Mouse (Mus musculus) thymus, adult 2 months (tissue): ENCODE measurements around the gene Ankrd42. TPM values are rescaled to one million over a fixed set of nuclear protein-coding genes. Genes with fewer than 3 reads are reported as not detected.
A peak's percentile ranks its signal among the peaks of the same experiment; 100 is the strongest.

Source experiments
- DNase-seq: peaks from one replicate; pipeline ENCODE4 v3.0.0; 2021
- H3K27ac ChIP-seq: fragments of 200-500 bp; 2 replicates; pipeline ENCODE4 v1.5.1; 2012; ENCODE audit warnings: low read length, control low read depth; ENCODE audit not compliant: control insufficient read depth, insufficient read depth
- H3K27me3 ChIP-seq: fragments of 200-500 bp; 2 replicates; pipeline ENCODE4 v1.6.1; 2012; ENCODE audit warnings: mild to moderate bottlenecking, low read length, moderate library complexity, mixed read lengths; ENCODE audit not compliant: control insufficient read depth, insufficient read depth
- H3K36me3 ChIP-seq: fragments of 200-500 bp; 2 replicates; pipeline ENCODE4 v1.6.1; 2012; ENCODE audit warnings: mild to moderate bottlenecking, low read length, moderate library complexity; ENCODE audit not compliant: control insufficient read depth, insufficient read depth
- H3K4me1 ChIP-seq: fragments of 200-500 bp; replicated peaks from 2 replicates; pipeline ENCODE4 v1.6.1; 2012; ENCODE audit warnings: low read length; ENCODE audit not compliant: control insufficient read depth, insufficient read depth
- H3K4me3 ChIP-seq: fragments of 200-500 bp; 2 replicates; pipeline ENCODE4 v1.5.1; 2012; ENCODE audit warnings: mild to moderate bottlenecking, low read length, control low read depth, moderate library complexity; ENCODE audit not compliant: control insufficient read depth, insufficient read depth
- CTCF ChIP-seq: fragments of 200-500 bp; IDR thresholded peaks from 2 replicates; pipeline ENCODE4 v1.5.1; 2012; ENCODE audit warnings: mild to moderate bottlenecking, control low read depth, low read length, moderate library complexity, borderline replicate concordance; ENCODE audit not compliant: control insufficient read depth, poor library complexity, insufficient read depth; ENCODE audit errors: extremely low read depth
- POLR2A ChIP-seq: fragments of 200-500 bp; IDR thresholded peaks from 2 replicates; pipeline ENCODE4 v1.6.1; 2012; ENCODE audit warnings: mild to moderate bottlenecking, low read length, control low read depth, moderate library complexity; ENCODE audit not compliant: control insufficient read depth, poor library complexity, insufficient read depth; ENCODE audit errors: extremely low read depth
- WGBS: fragments of 180-500 bp; shearing (Covaris S2); methylation state at CpG from one replicate; pipeline ENCODE4 v1.1.7; 2018; 5-methylcytosine and 5-hydroxymethylcytosine counted together
- polyA plus RNA-seq: library from polyadenylated mRNA; depleted of rRNA; stranded (reverse); fragments of >200 nt; gene quantifications from 2 replicates; pipeline ENCODE4 v1.2.3, GENCODE M21; 2012

The Ankrd42 gene
- polyA plus RNA-seq, 1 experiment, result 0.39 TPM

DNA sequence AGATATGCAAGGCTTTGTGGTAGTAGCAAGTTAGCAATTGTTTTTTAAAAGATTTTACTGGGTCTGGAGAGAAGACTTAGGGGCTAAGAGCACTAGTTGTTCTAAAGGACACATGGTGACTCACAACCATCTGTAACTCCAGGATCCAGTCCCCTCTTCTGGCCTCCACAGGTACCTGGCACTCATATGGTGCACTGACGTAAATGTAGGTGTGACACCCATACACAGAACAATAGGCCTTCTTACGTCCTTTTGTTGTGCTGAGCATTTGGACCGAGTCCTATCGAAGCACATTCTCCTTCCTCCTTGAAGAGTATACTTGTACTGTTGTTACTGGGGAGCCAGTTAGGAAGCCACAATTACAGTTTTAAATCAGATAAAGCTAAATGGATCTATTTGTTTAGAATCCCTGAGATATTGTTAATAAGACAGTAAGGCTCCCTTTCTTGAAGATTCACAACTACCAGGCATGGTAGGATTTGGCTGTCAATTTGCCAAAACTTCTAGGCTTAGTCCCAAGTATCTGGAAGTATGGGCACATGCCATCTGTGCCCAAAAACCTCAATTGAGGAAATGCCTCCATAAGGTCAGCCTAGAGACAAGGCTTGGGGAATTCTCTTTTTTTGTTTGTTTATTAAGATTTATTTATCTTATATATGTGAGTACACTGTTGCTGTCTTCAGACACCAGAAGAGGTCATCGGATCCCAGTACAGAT, 56.3 kb downstream of the Ankrd42 start:
- Histone ChIP-seq H3K27ac (no peak overlapping the region), H3K4me3 (no peak overlapping the region)
- 96% methylated on average over 5 of the region's 5 CpGs for WGBS

DNA sequence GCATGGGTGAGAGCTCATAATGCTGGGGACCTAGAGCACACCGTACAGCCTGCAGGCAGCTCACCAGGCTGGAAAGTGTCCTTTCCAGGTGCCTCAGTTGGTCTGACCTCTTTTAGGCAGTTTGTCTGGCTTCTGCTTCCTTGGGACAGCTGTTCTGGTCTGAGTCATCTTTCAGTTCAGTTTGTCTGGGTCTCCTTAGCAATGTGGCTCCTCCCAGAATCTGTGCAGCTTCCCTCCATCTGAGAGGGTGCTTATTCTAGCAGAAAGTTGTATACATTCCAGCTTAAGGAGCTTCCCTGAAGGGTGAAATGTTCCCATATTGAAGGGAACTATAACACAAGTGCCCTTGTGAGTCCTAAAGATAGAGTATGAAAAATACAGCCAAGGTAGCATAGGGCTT, 70.2 kb downstream of the Ankrd42 start:
- Histone ChIP-seq H3K27me3 (no peaks in the 10 kb centered on the region), H3K27ac (no peak overlapping the region), H3K36me3 (no peaks in the 10 kb centered on the region), H3K4me1 (no peaks in the 10 kb centered on the region), H3K4me3 (no peak overlapping the region)
- DNase-seq, result no peak
- 97% methylated on average over 1 of the region's 1 CpGs for WGBS
- TF ChIP-seq POLR2A (no peak), CTCF (no peak)

More for the DNA sequence above, 56.3 kb downstream of the Ankrd42 start:
- H3K27me3 ChIP-seq, result no peaks in the 10 kb centered on the region
- no peaks in the 10 kb centered on the region for H3K36me3 ChIP-seq
- DNase-seq, result no peak
- TF ChIP-seq CTCF (no peak), POLR2A (no peak)
- no peaks in the 10 kb centered on the region for H3K4me1 ChIP-seq

DNA sequence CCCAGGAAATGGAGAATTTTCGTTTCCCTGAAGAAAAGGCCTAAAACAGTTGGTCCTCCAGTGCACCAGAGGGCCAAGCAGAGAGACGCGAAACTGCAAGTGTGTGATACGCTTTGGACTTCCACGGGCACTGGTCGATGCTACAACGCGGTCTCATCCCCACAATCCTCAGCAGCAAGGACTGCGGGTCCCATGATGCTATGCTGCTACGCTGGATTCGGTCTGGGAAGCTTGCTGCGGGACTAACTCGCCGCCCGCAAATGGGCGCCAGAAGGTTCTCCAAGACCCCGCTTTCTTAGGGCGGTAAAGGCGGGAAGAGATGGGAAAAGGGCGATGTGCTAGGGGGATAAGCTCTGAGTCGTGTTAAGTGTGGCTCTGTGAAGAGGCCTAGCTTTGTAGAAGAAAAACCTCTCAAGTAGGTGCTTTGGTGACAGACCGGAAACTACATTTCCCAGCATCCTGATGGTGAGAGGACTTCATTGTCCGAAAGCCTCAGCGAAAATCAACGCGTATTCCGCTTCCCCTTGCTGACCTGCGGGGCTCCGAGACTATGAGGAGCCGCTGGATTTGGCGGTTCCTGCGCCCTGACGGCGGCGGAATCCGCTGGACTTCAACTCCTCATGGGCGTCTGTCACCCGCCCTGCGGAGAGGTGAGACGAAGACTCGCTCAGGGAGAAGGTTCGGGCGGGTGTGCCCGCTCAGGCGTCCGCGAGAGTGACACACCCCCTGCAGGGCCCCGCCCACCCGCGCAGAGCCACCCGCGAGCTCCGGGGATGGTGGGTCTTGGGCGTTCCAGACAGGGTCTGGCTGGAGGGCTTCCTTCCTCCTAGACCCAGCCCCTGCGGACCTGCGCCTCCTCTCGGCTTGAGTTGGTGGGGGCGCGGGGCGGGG, 75.7 kb downstream of the Ankrd42 start, which contains the start of gene Ccdc90b:
Gene Ccdc90b, plus strand, starts transcription at position 164 of the 891 bp plus-strand sequence.
- H3K4me1 ChIP-seq, result no peaks in the 10 kb centered on the region
- peak; percentile 82 for DNase-seq
- 4% methylated on average over 60 of the region's 60 CpGs for WGBS
- no peaks in the 10 kb centered on the region for H3K27me3 ChIP-seq
- peak within 1 kb of the TSS; percentile 54 for H3K27ac ChIP-seq
- TF ChIP-seq CTCF, result peak; percentile 26; the same call in 1 of the 2 replicates
- peak; percentile 26; the same call in 1 of the 2 replicates for TF ChIP-seq POLR2A
- H3K36me3 ChIP-seq, result no peaks in the 10 kb centered on the region
- peak within 1 kb of the TSS; percentile 72 for H3K4me3 ChIP-seq

DNA sequence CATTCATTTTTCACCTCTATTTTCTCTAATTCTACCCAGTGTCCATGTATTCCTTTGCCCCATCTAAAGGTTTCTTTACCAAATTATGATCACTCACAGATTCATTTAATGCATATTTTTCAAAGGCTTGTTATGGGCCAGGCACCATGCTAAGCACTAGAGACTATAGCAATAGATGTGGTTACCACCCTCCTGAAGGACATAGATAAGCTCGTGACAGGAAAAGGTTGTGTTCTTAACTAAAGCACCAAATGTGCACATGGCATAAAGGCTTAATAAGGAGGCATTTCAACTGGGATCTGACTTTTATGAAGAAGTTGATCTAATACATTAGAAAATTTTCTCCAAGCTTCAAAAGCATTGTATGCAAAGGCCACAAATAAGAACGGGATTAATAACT, 78.2 kb downstream of the Ankrd42 start:
- H3K27ac ChIP-seq, result no peak overlapping the region
- H3K36me3 ChIP-seq, result no peaks in the 10 kb centered on the region
- no peak for DNase-seq
- H3K4me1 ChIP-seq, result no peaks in the 10 kb centered on the region
- no peak for TF ChIP-seq CTCF
- 72% methylated on average over 2 of the region's 2 CpGs for WGBS
- no peak overlapping the region for H3K4me3 ChIP-seq
- H3K27me3 ChIP-seq, result no peaks in the 10 kb centered on the region

DNA sequence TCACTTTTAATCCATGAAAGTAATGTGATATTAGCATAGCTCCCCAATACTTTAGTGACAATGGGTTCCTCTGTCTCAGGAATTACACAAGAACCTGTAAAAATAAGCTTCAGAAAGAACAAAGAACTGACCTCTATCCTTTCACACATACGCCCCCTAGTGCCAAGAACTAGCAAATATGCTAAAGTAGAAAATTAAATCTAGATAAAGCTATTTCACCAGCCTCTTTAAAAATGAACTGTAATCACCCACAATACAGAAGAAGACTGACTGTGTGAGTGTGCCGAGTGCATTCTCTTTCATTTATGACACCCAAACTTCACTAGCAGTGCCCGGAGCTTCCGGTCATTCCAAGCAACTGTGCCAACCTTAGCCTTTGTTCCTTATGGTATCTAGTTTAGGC, 86.0 kb downstream of the Ankrd42 start:
- 50% methylated on average over 4 of the region's 4 CpGs for WGBS
- H3K27ac ChIP-seq, result no peak overlapping the region
- TF ChIP-seq POLR2A (no peak), CTCF (no peak)
- H3K27me3 ChIP-seq, result no peaks in the 10 kb centered on the region
- H3K4me1 ChIP-seq, result no peaks in the 10 kb centered on the region
- DNase-seq, result peak; percentile 12
- H3K36me3 ChIP-seq, result no peaks in the 10 kb centered on the region
- H3K4me3 ChIP-seq, result no peak overlapping the region

DNA sequence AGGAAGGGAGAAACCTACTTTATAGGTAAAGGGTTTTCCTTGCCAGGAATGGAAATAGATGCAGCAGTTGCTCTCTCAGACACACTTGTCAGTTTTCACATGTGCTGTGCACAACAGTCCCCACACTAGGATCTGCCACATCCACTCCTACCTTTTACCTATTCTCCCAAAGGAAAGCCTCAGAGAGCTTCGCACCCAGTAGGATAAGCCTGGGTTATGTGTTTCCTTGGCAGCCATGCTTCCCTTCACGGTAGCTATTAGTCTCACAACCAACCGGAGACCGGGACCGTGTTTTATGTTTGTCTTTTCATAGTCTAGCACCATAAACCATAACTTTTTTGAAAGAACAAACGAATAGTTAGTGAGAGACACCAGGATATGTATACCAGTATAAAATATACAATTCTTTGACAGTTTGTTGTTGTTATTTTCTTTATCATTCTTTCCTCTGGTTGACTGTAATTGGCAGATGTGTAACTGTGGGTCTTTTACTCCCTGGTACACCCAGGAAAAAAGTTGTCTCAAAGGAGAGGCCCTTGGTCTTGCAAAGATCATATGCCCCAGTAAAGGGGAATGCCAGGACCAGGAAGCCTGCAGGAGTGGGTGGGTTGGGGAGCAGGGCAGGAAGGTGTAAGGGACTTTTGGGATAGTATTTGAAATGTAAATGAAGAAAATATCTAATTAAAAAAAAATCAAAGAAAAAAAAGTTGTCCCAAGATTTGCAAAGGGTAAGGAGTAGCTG, 86.5 kb downstream of the Ankrd42 start:
- DNase-seq, result no peak
- no peak for TF ChIP-seq POLR2A
- no peak for TF ChIP-seq CTCF
- no peaks in the 10 kb centered on the region for H3K36me3 ChIP-seq
- H3K27ac ChIP-seq, result no peak overlapping the region
- no peaks in the 10 kb centered on the region for H3K4me1 ChIP-seq
- no peak overlapping the region for H3K4me3 ChIP-seq
- 93% methylated on average over 6 of the region's 6 CpGs for WGBS
- no peaks in the 10 kb centered on the region for H3K27me3 ChIP-seq
